In the genomic region with DNA sequence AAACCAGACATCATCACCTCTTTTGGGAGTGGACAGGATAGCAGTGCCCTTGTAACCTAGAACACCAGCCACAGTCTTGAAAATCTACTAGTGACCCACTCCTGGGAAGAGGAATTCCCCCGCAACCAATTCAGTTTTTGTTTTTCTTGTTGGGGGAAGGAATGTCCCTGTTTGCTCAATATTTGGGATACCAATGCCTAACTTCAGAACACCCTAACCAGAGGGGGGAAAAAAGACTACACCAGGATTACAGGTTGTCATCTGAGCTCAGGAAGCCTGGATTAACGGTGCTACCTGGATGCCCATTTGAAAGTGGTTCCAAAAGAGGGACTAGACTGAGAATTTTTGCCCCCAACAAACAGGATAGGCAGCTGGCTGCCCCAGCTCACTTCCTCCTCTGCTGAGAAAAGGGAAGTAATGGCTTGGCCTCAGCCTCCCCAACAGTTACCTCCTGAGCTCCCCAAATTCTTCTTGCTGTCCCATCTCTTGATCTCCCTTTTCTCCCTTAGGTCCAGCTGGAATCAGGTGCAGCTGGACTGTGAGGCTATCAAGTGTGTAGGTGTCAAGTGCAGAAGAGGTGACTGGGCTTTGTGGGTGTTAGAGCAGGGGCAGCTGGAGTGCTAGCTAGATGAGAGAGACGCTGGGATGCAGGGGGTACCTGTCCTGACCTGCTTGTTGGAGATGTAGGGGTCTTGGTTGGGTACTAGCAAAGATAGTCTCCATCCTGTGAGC, we compare ENCODE assay signal across 8 mouse cellular contexts. TPM values are rescaled to one million over a fixed set of nuclear protein-coding genes. Genes with fewer than 3 reads are reported as not detected.
A peak's percentile ranks its signal among the peaks of the same experiment; 100 is the strongest.
DNase-seq lines count a peak whose midpoint lies in the region; ATAC-seq and TF ChIP-seq lines count a peak whose summit lies in the region.

No protein-coding gene starts in this region.

- H3K27me3 ChIP-seq in liver, adult 2 months (ENCODE audit: control insufficient read depth, insufficient read depth, low read length) = no peaks in the 10 kb centered on the region
- peaks cover 4% of the 10 kb centered on the region; the same call in 1 of the 2 replicates for H3K27me3 ChIP-seq in forebrain, embryonic 11.5 days (ENCODE audit: control insufficient read depth, insufficient read depth, low read length)
- no peaks in the 10 kb centered on the region for H3K27me3 ChIP-seq in limb, embryonic 14.5 days (ENCODE audit: control insufficient read depth, insufficient read depth, low read length)
- H3K27me3 ChIP-seq in small intestine, adult 2 months (ENCODE audit: control insufficient read depth, insufficient read depth, low read length) = no peaks in the 10 kb centered on the region; the same call in 1 of the 2 replicates

- peak overlapping the region; percentile 98 for H3K4me2 ChIP-seq in forebrain, embryonic 11.5 days (ENCODE audit: low read depth, low read length, severe bottlenecking)
- peak overlapping the region; percentile 92 for H3K4me2 ChIP-seq in limb, embryonic 14.5 days (replicated peaks; ENCODE audit: low read depth, low read length, severe bottlenecking)

- no peak for ATAC-seq in forebrain, embryonic 11.5 days (replicated peaks; ENCODE audit: low FRiP score)
- ATAC-seq in limb, embryonic 14.5 days (ENCODE audit: low FRiP score, low read depth) = no peak

- H3K9ac ChIP-seq in liver, adult 2 months (ENCODE audit: low read depth, low read length) = peak overlapping the region; percentile 31; the same call in 1 of the 2 replicates
- no peak overlapping the region for H3K9ac ChIP-seq in forebrain, embryonic 11.5 days (ENCODE audit: low read length)
- H3K9ac ChIP-seq in limb, embryonic 14.5 days (ENCODE audit: low read depth, low read length, severe bottlenecking) = peak overlapping the region; percentile 56; the same call in 1 of the 2 replicates

- H3K27ac ChIP-seq in liver, adult 2 months (replicated peaks; ENCODE audit: insufficient read depth, low read depth, low read length) = peak overlapping the region; percentile 10; the same call in 1 of the 2 replicates
- no peak overlapping the region for H3K27ac ChIP-seq in forebrain, embryonic 11.5 days (ENCODE audit: low read depth, low read length)
- no peak overlapping the region for H3K27ac ChIP-seq in limb, embryonic 14.5 days (replicated peaks; ENCODE audit: low read depth, low read length)
- peak overlapping the region; percentile 61 for H3K27ac ChIP-seq in small intestine, adult 2 months (ENCODE audit: insufficient read depth, low read depth, low read length)

- WGBS in liver, adult 2 months = 62% methylated on average over 3 of the region's 3 CpGs
- 76% methylated on average over 3 of the region's 3 CpGs for WGBS in forebrain, embryonic 11.5 days
- WGBS in limb, embryonic 14.5 days = 65% methylated on average over 3 of the region's 3 CpGs
- WGBS in small intestine, adult 2 months = 68% methylated on average over 3 of the region's 3 CpGs

- no peak for TF ChIP-seq POLR2A in liver, adult 2 months (IDR thresholded peaks at IDR 0.05; ENCODE audit: extremely low read depth, insufficient read depth, low read length)
- no peak for TF ChIP-seq POLR2A in limb, embryonic 14.5 days (IDR thresholded peaks at IDR 0.05; ENCODE audit: borderline replicate concordance, extremely low read depth, insufficient read depth, insufficient read length)
- TF ChIP-seq POLR2A in small intestine, adult 2 months (IDR thresholded peaks at IDR 0.05; ENCODE audit: low read depth, low read length) = no peak

- H3K9me3 ChIP-seq in forebrain, embryonic 11.5 days (ENCODE audit: control insufficient read depth, low read length) = no peaks in the 10 kb centered on the region
- no peaks in the 10 kb centered on the region for H3K9me3 ChIP-seq in limb, embryonic 14.5 days (ENCODE audit: control insufficient read depth, low read length)

- no peaks in the 10 kb centered on the region for H3K4me1 ChIP-seq in liver, adult 2 months (ENCODE audit: control insufficient read depth, insufficient read depth, low read length)
- H3K4me1 ChIP-seq in forebrain, embryonic 11.5 days (replicated peaks; ENCODE audit: control insufficient read depth, insufficient read depth, low read length) = peaks cover 3% of the 10 kb centered on the region
- peaks cover 12% of the 10 kb centered on the region for H3K4me1 ChIP-seq in limb, embryonic 14.5 days (ENCODE audit: control insufficient read depth, insufficient read depth, low read length)
- H3K4me1 ChIP-seq in small intestine, adult 2 months (ENCODE audit: control insufficient read depth, insufficient read depth, insufficient read length, low read length) = peaks cover 7% of the 10 kb centered on the region

- no peaks in the 10 kb centered on the region for H3K36me3 ChIP-seq in liver, adult 2 months (ENCODE audit: control insufficient read depth, insufficient read depth, low read length)
- H3K36me3 ChIP-seq in forebrain, embryonic 11.5 days (ENCODE audit: control insufficient read depth, insufficient read depth, low read length) = no peaks in the 10 kb centered on the region
- H3K36me3 ChIP-seq in limb, embryonic 14.5 days (ENCODE audit: control insufficient read depth, insufficient read depth, low read length) = no peaks in the 10 kb centered on the region
- no peaks in the 10 kb centered on the region for H3K36me3 ChIP-seq in small intestine, adult 2 months (ENCODE audit: control insufficient read depth, insufficient read depth, low read length)

- H3K4me3 ChIP-seq in liver, adult 2 months (ENCODE audit: insufficient read depth, low read depth, low read length) = peak overlapping the region; percentile 71
- no peak overlapping the region for H3K4me3 ChIP-seq in forebrain, embryonic 11.5 days (ENCODE audit: low read depth, low read length)
- H3K4me3 ChIP-seq in limb, embryonic 14.5 days (replicated peaks; ENCODE audit: low read length) = peak overlapping the region; percentile 46
- H3K4me3 ChIP-seq in small intestine, adult 2 months (ENCODE audit: low read depth, low read length) = peak overlapping the region; percentile 75

- no peaks in the 10 kb centered on the region for H3K79me2 ChIP-seq in liver, adult 2 months (ENCODE audit: control insufficient read depth, insufficient read depth, low read length)

- DNase-seq in liver, adult 2 months (ENCODE audit: extremely low read depth, low read depth, low spot score) = no peak
- no peak for DNase-seq in liver
- DNase-seq in forebrain, embryonic 11.5 days (ENCODE audit: low spot score) = no peak
- DNase-seq in limb, embryonic 14.5 days (ENCODE audit: low spot score) = no peak
- no peak for DNase-seq in urinary bladder, postnatal 14 days (ENCODE audit: low spot score)
- DNase-seq in layer of hippocampus, adult 9-11 months = no peak
- no peak for DNase-seq in gastrocnemius, postnatal 10 days

- no peak for TF ChIP-seq CTCF in liver, adult 2 months (IDR thresholded peaks at IDR 0.05; ENCODE audit: low read depth, low read length)
- no peak for TF ChIP-seq CTCF in small intestine, adult 2 months (IDR thresholded peaks at IDR 0.05; ENCODE audit: extremely low read depth, insufficient read length, insufficient replicate concordance, low read depth, low read length)

RNA-seq across cellular contexts. Expression of a gene that starts 1.2 kb away (rescaled TPM):
- 1.6 and 1.9 TPM in 2 replicates for total RNA-seq in liver, adult 2 months (2014; rRNA removed)
- polyA plus RNA-seq in liver, adult 2 months (2012; rRNA removed) = 2.0 and 3.0 TPM in 2 replicates
- polyA plus RNA-seq in forebrain, embryonic 11.5 days (2014; fragmentation: Nextera tagmentation; extraction: Ambion mirVana) = 5.9 and 6.0 TPM in 2 replicates
- 3.6 and 4.3 TPM in 2 replicates for polyA plus RNA-seq in limb, embryonic 14.5 days (2012; rRNA removed)
- polyA plus RNA-seq in limb, embryonic 14.5 days (2014; fragmentation: Nextera tagmentation; extraction: Ambion mirVana) = 4.0 and 6.6 TPM in 2 replicates
- 4.6 and 6.2 TPM in 2 replicates for polyA plus RNA-seq in small intestine, adult 2 months (2012; rRNA removed)
- 1 to 10 TPM; 1.3 to 2.3 TPM for total RNA-seq in gastrocnemius, postnatal 10 days (2021)

RNA-seq across cellular contexts. Expression of a gene that starts 7.0 kb away (rescaled TPM):
- total RNA-seq in liver, adult 2 months (2014; rRNA removed) = 43.0 and 45.9 TPM in 2 replicates
- 69.7 and 73.0 TPM in 2 replicates for polyA plus RNA-seq in liver, adult 2 months (2012; rRNA removed)
- 103 and 105 TPM in 2 replicates for polyA plus RNA-seq in forebrain, embryonic 11.5 days (2014; fragmentation: Nextera tagmentation; extraction: Ambion mirVana)
- polyA plus RNA-seq in limb, embryonic 14.5 days (2012; rRNA removed) = 96.9 and 168 TPM in 2 replicates
- 128 and 138 TPM in 2 replicates for polyA plus RNA-seq in limb, embryonic 14.5 days (2014; fragmentation: Nextera tagmentation; extraction: Ambion mirVana)
- polyA plus RNA-seq in small intestine, adult 2 months (2012; rRNA removed) = 98.2 and 105 TPM in 2 replicates
- total RNA-seq in gastrocnemius, postnatal 10 days (2021) = 10 to 100 TPM; 29.9 to 39.3 TPM

RNA-seq across cellular contexts. Expression of a gene that starts 7.2 kb away (rescaled TPM):
- total RNA-seq in liver, adult 2 months (2014; rRNA removed) = under 0.01 TPM in 1 of 2 replicates, not detected in the other
- 0.01 TPM in 1 of 2 replicates, not detected in the other for polyA plus RNA-seq in liver, adult 2 months (2012; rRNA removed)
- polyA plus RNA-seq in forebrain, embryonic 11.5 days (2014; fragmentation: Nextera tagmentation; extraction: Ambion mirVana) = 8.2 and 9.1 TPM in 2 replicates
- 6.1 and 9.3 TPM in 2 replicates for polyA plus RNA-seq in limb, embryonic 14.5 days (2012; rRNA removed)
- polyA plus RNA-seq in limb, embryonic 14.5 days (2014; fragmentation: Nextera tagmentation; extraction: Ambion mirVana) = 2.9 and 4.7 TPM in 2 replicates
- 0.53 and 0.94 TPM in 2 replicates for polyA plus RNA-seq in small intestine, adult 2 months (2012; rRNA removed)
- total RNA-seq in gastrocnemius, postnatal 10 days (2021) = under 1 TPM; 0.09 to 0.36 TPM

RNA-seq across cellular contexts. Expression of a gene that starts 16.4 kb away (rescaled TPM):
- 248 and 362 TPM in 2 replicates for total RNA-seq in liver, adult 2 months (2014; rRNA removed)
- polyA plus RNA-seq in liver, adult 2 months (2012; rRNA removed) = 226 and 272 TPM in 2 replicates
- 1,787 and 1,872 TPM in 2 replicates for polyA plus RNA-seq in forebrain, embryonic 11.5 days (2014; fragmentation: Nextera tagmentation; extraction: Ambion mirVana)
- 788 and 951 TPM in 2 replicates for polyA plus RNA-seq in limb, embryonic 14.5 days (2012; rRNA removed)
- polyA plus RNA-seq in limb, embryonic 14.5 days (2014; fragmentation: Nextera tagmentation; extraction: Ambion mirVana) = 1,382 and 1,446 TPM in 2 replicates
- 93.8 and 157 TPM in 2 replicates for polyA plus RNA-seq in small intestine, adult 2 months (2012; rRNA removed)
- total RNA-seq in gastrocnemius, postnatal 10 days (2021) = 100 to 1,000 TPM; 900 to 909 TPM

RNA-seq across cellular contexts. Expression of a gene that starts 33.4 kb away (rescaled TPM):
- total RNA-seq in liver, adult 2 months (2014; rRNA removed) = not detected in 2 replicates
- polyA plus RNA-seq in liver, adult 2 months (2012; rRNA removed) = not detected in 2 replicates
- polyA plus RNA-seq in forebrain, embryonic 11.5 days (2014; fragmentation: Nextera tagmentation; extraction: Ambion mirVana) = 0.95 and 2.0 TPM in 2 replicates
- 0.04 TPM in 1 of 2 replicates, not detected in the other for polyA plus RNA-seq in limb, embryonic 14.5 days (2012; rRNA removed)
- 0.74 and 0.90 TPM in 2 replicates for polyA plus RNA-seq in limb, embryonic 14.5 days (2014; fragmentation: Nextera tagmentation; extraction: Ambion mirVana)
- 0.04 TPM in 2 replicates for polyA plus RNA-seq in small intestine, adult 2 months (2012; rRNA removed)
- not detected for total RNA-seq in gastrocnemius, postnatal 10 days (2021)

Comparison
In these comparisons a context has a peak if more than half of its experiments do, and no peak if none do; other contexts are left out.
1. H3K27ac ChIP-seq: peak in liver, adult 2 months (single experiment) and small intestine, adult 2 months (single experiment); none in forebrain, embryonic 11.5 days (single experiment) and limb, embryonic 14.5 days (single experiment).